Mouse (Mus musculus) olfactory bulb, adult 2 months (tissue): ENCODE measurements around the gene Plekhh2. TPM values are rescaled to one million over a fixed set of nuclear protein-coding genes. Genes with fewer than 3 reads are reported as not detected.

Experiments
- H3K27ac ChIP-seq: fragments of 200-500 bp; 2 replicates; pipeline ENCODE4 v1.5.1; 2012; ENCODE audit warnings: low read depth, low read length; ENCODE audit not compliant: insufficient read depth
- H3K4me1 ChIP-seq: fragments of 200-500 bp; 2 replicates; pipeline ENCODE4 v1.6.1; 2012; ENCODE audit warnings: low read length; ENCODE audit not compliant: control insufficient read depth, insufficient read depth
- H3K4me3 ChIP-seq: fragments of 200-500 bp; 2 replicates; pipeline ENCODE4 v1.5.1; 2012; ENCODE audit warnings: mild to moderate bottlenecking, low read depth, low read length, moderate library complexity; ENCODE audit not compliant: insufficient read depth
- CTCF ChIP-seq: fragments of 200-500 bp; IDR thresholded peaks from 2 replicates; pipeline ENCODE4 v1.5.1; 2012; ENCODE audit warnings: low read depth, mild to moderate bottlenecking, low read length, moderate library complexity; ENCODE audit not compliant: insufficient read depth
- POLR2A ChIP-seq: fragments of 200-500 bp; IDR thresholded peaks from 2 replicates; pipeline ENCODE4 v1.6.1; 2012; ENCODE audit warnings: mild to moderate bottlenecking, low read depth, low read length, moderate library complexity; ENCODE audit not compliant: insufficient read depth
- WGBS: fragments of 180-500 bp; shearing (Covaris S2); methylation state at CpG from one replicate; pipeline ENCODE4 v1.1.7; 2018; 5-methylcytosine and 5-hydroxymethylcytosine counted together
- polyA plus RNA-seq: library from polyadenylated mRNA; stranded (reverse); fragments of >200 nt; gene quantifications from 2 replicates; pipeline ENCODE4 v1.2.4, GENCODE M21; 2012; ENCODE audit warnings: low replicate concordance; ENCODE audit not compliant: missing spikeins, insufficient read depth, insufficient read length

The Plekhh2 gene
- polyA plus RNA-seq, 1 experiment: not detected

- Histone ChIP-seq H3K4me3 (no peak overlapping the region), H3K27ac (no peak overlapping the region), H3K4me1 (no peaks in the 10 kb centered on the region)
- WGBS: 93% methylated on average over 2 of the region's 2 CpGs
- no peak for TF ChIP-seq CTCF
- TF ChIP-seq POLR2A: no peak
Measured at GRCm38 (mm10) chr17:84487415-84487814, 24.3 kb upstream of the Plekhh2 start.

GRCm38 (mm10) chr17:84492255-84492880 is 19.3 kb upstream of the Plekhh2 start:
- WGBS: 31% methylated on average over 5 of the region's 5 CpGs
- H3K4me3 ChIP-seq: no peak overlapping the region
- no peaks in the 10 kb centered on the region for H3K4me1 ChIP-seq
- H3K27ac ChIP-seq: no peak overlapping the region
- TF ChIP-seq CTCF (no peak), POLR2A (no peak)

- 80% methylated on average over 5 of the region's 5 CpGs for WGBS
- H3K4me3 ChIP-seq: no peak overlapping the region
- H3K4me1 ChIP-seq: no peaks in the 10 kb centered on the region
- no peak for TF ChIP-seq POLR2A
- no peak for TF ChIP-seq CTCF
- no peak overlapping the region for H3K27ac ChIP-seq
Measured at GRCm38 (mm10) chr17:84497026-84497425, 14.7 kb upstream of the Plekhh2 start.

GRCm38 (mm10) chr17:84497559-84497958 is 14.1 kb upstream of the Plekhh2 start:
- 77% methylated on average over 2 of the region's 2 CpGs for WGBS
- Histone ChIP-seq H3K4me3 (no peak overlapping the region), H3K4me1 (no peaks in the 10 kb centered on the region), H3K27ac (no peak overlapping the region)
- no peak for TF ChIP-seq CTCF

- no peak for TF ChIP-seq CTCF
- H3K4me3 ChIP-seq: no peak overlapping the region
- 60% methylated on average over 3 of the region's 3 CpGs for WGBS
- H3K27ac ChIP-seq: no peak overlapping the region
- H3K4me1 ChIP-seq: 0 out of 2 replicates have a peak, but pooled peaks cover under 1% of the 10 kb centered on the region
Measured at GRCm38 (mm10) chr17:84497972-84498604, 13.6 kb upstream of the Plekhh2 start.

- no peak overlapping the region for H3K4me3 ChIP-seq
- peaks cover 4% of the 10 kb centered on the region; the same call in 1 of the 2 replicates for H3K4me1 ChIP-seq
- peak overlapping the region; percentile 44; the same call in 1 of the 2 replicates for H3K27ac ChIP-seq
- TF ChIP-seq POLR2A (no peak), CTCF (no peak)
- WGBS: 35% methylated on average over 5 of the region's 5 CpGs
Measured at GRCm38 (mm10) chr17:84498639-84499038, 13.1 kb upstream of the Plekhh2 start.

- no peak overlapping the region for H3K4me3 ChIP-seq
Measured at GRCm38 (mm10) chr17:84502341-84502740, 9.4 kb upstream of the Plekhh2 start.

GRCm38 (mm10) chr17:84505922-84506321 is 5.8 kb upstream of the Plekhh2 start:
- TF ChIP-seq CTCF (no peak), POLR2A (no peak)
- Histone ChIP-seq H3K27ac (no peak overlapping the region), H3K4me1 (peaks cover 13% of the 10 kb centered on the region), H3K4me3 (no peak overlapping the region)
- 73% methylated on average over 2 of the region's 2 CpGs for WGBS

More at GRCm38 (mm10) chr17:84502341-84502740, 9.4 kb upstream of the Plekhh2 start:
- H3K4me1 ChIP-seq: peaks cover 9% of the 10 kb centered on the region; the same call in 1 of the 2 replicates
- no peak for TF ChIP-seq POLR2A
- TF ChIP-seq CTCF: no peak
- WGBS: 74% methylated on average over 3 of the region's 3 CpGs
- H3K27ac ChIP-seq: no peak overlapping the region

- Histone ChIP-seq H3K27ac (no peak overlapping the region), H3K4me1 (peaks cover 15% of the 10 kb centered on the region), H3K4me3 (no peak overlapping the region)
- TF ChIP-seq CTCF (no peak), POLR2A (no peak)
- 61% methylated on average over 3 of the region's 3 CpGs for WGBS
Measured at GRCm38 (mm10) chr17:84508736-84509135, 3.0 kb upstream of the Plekhh2 start.

GRCm38 (mm10) chr17:84509176-84509575 is 2.5 kb upstream of the Plekhh2 start:
- Histone ChIP-seq H3K4me3 (no peak overlapping the region), H3K27ac (no peak overlapping the region), H3K4me1 (peaks cover 11% of the 10 kb centered on the region)
- 64% methylated on average over 4 of the region's 4 CpGs for WGBS
- TF ChIP-seq CTCF: no peak
- TF ChIP-seq POLR2A: no peak
